17 mouse cellular contexts compared by ENCODE assay signal in the genomic region with DNA sequence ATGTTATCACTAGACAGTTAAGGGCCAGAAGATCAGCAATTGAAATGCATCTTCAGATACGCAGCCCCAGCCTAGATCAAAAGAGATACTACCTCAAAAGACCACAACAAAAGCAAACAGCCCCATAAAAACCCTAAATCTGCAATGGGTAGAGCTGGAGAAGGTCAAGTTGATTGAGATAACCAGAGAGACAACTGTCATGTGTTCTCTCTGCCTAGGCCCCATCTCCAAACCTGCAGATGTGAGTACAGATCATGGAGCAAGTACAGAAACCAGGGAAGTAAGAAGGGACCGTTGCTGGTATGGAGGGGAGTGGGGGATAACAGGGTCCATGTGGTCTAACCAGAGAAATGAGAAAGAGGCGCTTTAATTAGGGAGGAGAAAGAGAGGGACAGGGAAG.
"Had no signal": no experiment of that assay in that cellular context is flagged by ENCODE, and none has a peak within 500 bp of the region (broad histone marks: within the 10 kb centered on the region; RNA-seq: fewer than 3 reads in every experiment).

No protein-coding gene starts in this region.

- H3K4me3 ChIP-seq: lung, embryonic 15.5 days; megakaryocyte, embryonic 14.5 days; midbrain, embryonic 13.5 days; midbrain, embryonic 15.5 days; neural tube, embryonic 12.5 days; stomach, embryonic 15.5 days had no signal

- H3K4me2 ChIP-seq: lung, embryonic 15.5 days; midbrain, embryonic 11.5 days; midbrain, embryonic 13.5 days; midbrain, embryonic 15.5 days; neural tube, embryonic 12.5 days; stomach, embryonic 15.5 days had no signal

- H3K27ac ChIP-seq: lung, embryonic 15.5 days; macrophage; midbrain, embryonic 13.5 days; midbrain, embryonic 15.5 days; neural tube, embryonic 12.5 days; stomach, embryonic 15.5 days; stomach, postnatal 0 days had no signal

- ATAC-seq: lung, postnatal 0 days; midbrain, embryonic 13.5 days; midbrain, embryonic 15.5 days had no signal

- H3K9me3 ChIP-seq: lung, embryonic 15.5 days; megakaryocyte, embryonic 14.5 days; midbrain, embryonic 13.5 days; midbrain, embryonic 15.5 days; neural tube, embryonic 12.5 days; stomach, embryonic 15.5 days had no signal

- H3K27me3 ChIP-seq: lung, embryonic 15.5 days; megakaryocyte, embryonic 14.5 days; midbrain, embryonic 13.5 days; midbrain, embryonic 15.5 days; neural tube, embryonic 12.5 days; stomach, embryonic 15.5 days had no signal

- DNase-seq: lung, adult 2 months; lung, postnatal 14 days; lung, postnatal 36 days; right cerebral cortex, postnatal 14 days; thymus, adult 2 months; thymus, postnatal 25 days; thymus, postnatal 4 days had no signal

- H3K9ac ChIP-seq: lung, embryonic 15.5 days; midbrain, embryonic 13.5 days; midbrain, embryonic 15.5 days; neural tube, embryonic 12.5 days; stomach, embryonic 15.5 days had no signal

- H3K4me1 ChIP-seq: lung, embryonic 15.5 days; midbrain, embryonic 13.5 days; midbrain, embryonic 15.5 days; neural tube, embryonic 12.5 days; stomach, embryonic 15.5 days had no signal
